Mouse (Mus musculus) retina, postnatal 7 days (tissue): ENCODE results near the gene Zfp729b.

ENCODE experiments used
- DNase-seq: peaks from one replicate; pipeline ENCODE4 v3.0.0-alpha.2; 2012; ENCODE audit warnings: low read depth, low spot score

The Zfp729b gene

GRCm38 (mm10) chr13:67609066-67609876 is at the start of gene Zfp729b:
Gene Zfp729b, minus strand, starts transcription at chr13:67609707.
- peak; percentile 85 for DNase-seq

- DNase-seq = no peak
Observed at GRCm38 (mm10) chr13:67652496-67652895, 43.0 kb upstream of the Zfp729b start.

GRCm38 (mm10) chr13:67637294-67638007 is 27.9 kb upstream of the Zfp729b start, which contains the start of the genes Gm49345 and Zfp729a:
Gene Gm49345, minus strand, starts transcription at chr13:67637769.
Gene Zfp729a, minus strand, starts transcription at chr13:67637791.
- peak; percentile 83 for DNase-seq

GRCm38 (mm10) chr13:67610108-67610507 is 601 bp upstream of the Zfp729b start:
- no peak for DNase-seq

- DNase-seq = no peak
Observed at GRCm38 (mm10) chr13:67572591-67573189, 36.8 kb downstream of the Zfp729b start.

- DNase-seq = no peak
Observed at GRCm38 (mm10) chr13:67553730-67554129, 55.8 kb downstream of the Zfp729b start, which contains the start of gene Zfp748. Gene Zfp748, minus strand, starts transcription at chr13:67553830.

- peak; percentile 76 for DNase-seq
Observed at GRCm38 (mm10) chr13:67552505-67553346, 56.8 kb downstream of the Zfp729b start.

- DNase-seq = no peak
Observed at GRCm38 (mm10) chr13:67545941-67546340, 63.6 kb downstream of the Zfp729b start.
